In genomic region chr13:51756019-51756418, GRCm38 (mm10) we compare ENCODE assay signal across 11 mouse cellular contexts. TPM values are rescaled to one million over a fixed set of nuclear protein-coding genes. Genes with fewer than 3 reads are reported as not detected.
A peak's percentile ranks its signal among the peaks of the same experiment; 100 is the strongest.
DNase-seq lines count a peak whose midpoint lies in the region; ATAC-seq lines count a peak whose summit lies in the region.
"Had no signal": no experiment of that assay in that cellular context is flagged by ENCODE, and none has a peak within 500 bp of the region (broad histone marks: within the 10 kb centered on the region; RNA-seq: fewer than 3 reads in every experiment).

No protein-coding gene starts in this region.

- DNase-seq in heart, adult 11 months = no peak
- no peak for DNase-seq in ovary, adult 18-20 months (ENCODE audit: low spot score)
- DNase-seq in kidney, adult 11 months = no peak
- DNase-seq: adrenal gland, postnatal 10 days; cerebellum, postnatal 10 days; kidney, postnatal 25 days had no signal

- H3K4me2 ChIP-seq in heart, embryonic 12.5 days = no peak overlapping the region
- H3K4me2 ChIP-seq in embryonic facial prominence, embryonic 13.5 days = no peak overlapping the region
- H3K4me2 ChIP-seq in stomach, embryonic 14.5 days (replicated peaks; ENCODE audit: low read depth, low read length) = no peak overlapping the region

- H3K27me3 ChIP-seq in heart, embryonic 12.5 days (replicated peaks) = no peaks in the 10 kb centered on the region
- no peaks in the 10 kb centered on the region for H3K27me3 ChIP-seq in megakaryocyte, embryonic 14.5 days (replicated peaks)
- H3K27me3 ChIP-seq in embryonic facial prominence, embryonic 13.5 days = no peaks in the 10 kb centered on the region
- H3K27me3 ChIP-seq in stomach, embryonic 14.5 days (ENCODE audit: control insufficient read depth, insufficient read depth, low read length) = no peaks in the 10 kb centered on the region

- 74% methylated on average over 9 of the region's 9 CpGs for WGBS in heart, embryonic 12.5 days
- 35% methylated on average over 9 of the region's 9 CpGs for WGBS in embryonic facial prominence, embryonic 13.5 days
- 48% methylated on average over 9 of the region's 9 CpGs for WGBS in stomach, embryonic 14.5 days

- H3K4me3 ChIP-seq in heart, embryonic 12.5 days = no peak overlapping the region
- H3K4me3 ChIP-seq in megakaryocyte, embryonic 14.5 days (replicated peaks) = peak overlapping the region; percentile 89
- H3K4me3 ChIP-seq in embryonic facial prominence, embryonic 13.5 days = no peak overlapping the region
- no peak overlapping the region for H3K4me3 ChIP-seq in stomach, embryonic 14.5 days (ENCODE audit: low read depth, low read length)

- H3K27ac ChIP-seq in heart, embryonic 12.5 days (ENCODE audit: poor library complexity, severe bottlenecking) = peak overlapping the region; percentile 67
- H3K27ac ChIP-seq in embryonic facial prominence, embryonic 13.5 days = peak overlapping the region; percentile 60
- H3K27ac ChIP-seq in stomach, embryonic 14.5 days (ENCODE audit: low read length) = peak overlapping the region; percentile 66

- no peak for ATAC-seq in heart, embryonic 12.5 days (ENCODE audit: insufficient number of reproducible peaks, low FRiP score)
- ATAC-seq in megakaryocyte, adult 5-6 weeks (ENCODE audit: poor library complexity, severe bottlenecking) = no peak
- no peak for ATAC-seq in embryonic facial prominence, embryonic 13.5 days (ENCODE audit: insufficient number of reproducible peaks, insufficient read depth, low FRiP score, low TSS enrichment, low read depth)
- no peak for ATAC-seq in stomach, embryonic 14.5 days (ENCODE audit: insufficient number of reproducible peaks, insufficient read depth, low FRiP score, low read depth)

- H3K4me1 ChIP-seq in heart, embryonic 12.5 days (replicated peaks) = peaks cover 82% of the 10 kb centered on the region
- peaks cover 96% of the 10 kb centered on the region for H3K4me1 ChIP-seq in megakaryocyte, embryonic 14.5 days
- peaks cover 75% of the 10 kb centered on the region for H3K4me1 ChIP-seq in embryonic facial prominence, embryonic 13.5 days
- H3K4me1 ChIP-seq in stomach, embryonic 14.5 days (ENCODE audit: control insufficient read depth, insufficient read depth, low read length) = peaks cover 20% of the 10 kb centered on the region

- H3K36me3 ChIP-seq in heart, embryonic 12.5 days = no peaks in the 10 kb centered on the region
- peaks cover 78% of the 10 kb centered on the region for H3K36me3 ChIP-seq in megakaryocyte, embryonic 14.5 days (replicated peaks; ENCODE audit: low read length)
- H3K36me3 ChIP-seq in embryonic facial prominence, embryonic 13.5 days = no peaks in the 10 kb centered on the region
- H3K36me3 ChIP-seq in stomach, embryonic 14.5 days (ENCODE audit: control insufficient read depth, insufficient read depth, low read length) = no peaks in the 10 kb centered on the region

- no peak overlapping the region for H3K9ac ChIP-seq in heart, embryonic 12.5 days
- no peak overlapping the region for H3K9ac ChIP-seq in embryonic facial prominence, embryonic 13.5 days
- no peak overlapping the region for H3K9ac ChIP-seq in stomach, embryonic 14.5 days (replicated peaks; ENCODE audit: low read depth, low read length)

- no peaks in the 10 kb centered on the region for H3K9me3 ChIP-seq in heart, embryonic 12.5 days (replicated peaks)
- no peaks in the 10 kb centered on the region for H3K9me3 ChIP-seq in megakaryocyte, embryonic 14.5 days
- H3K9me3 ChIP-seq in embryonic facial prominence, embryonic 13.5 days = no peaks in the 10 kb centered on the region
- no peaks in the 10 kb centered on the region for H3K9me3 ChIP-seq in stomach, embryonic 14.5 days (ENCODE audit: control insufficient read depth, low read depth, low read length)

RNA-seq across cellular contexts. Expression of gene Sema4d, which starts 37.5 kb away (rescaled TPM):
- 17.3 and 17.4 TPM in 2 replicates for polyA plus RNA-seq in heart, embryonic 12.5 days (2016; fragmentation: Nextera tagmentation; extraction: Ambion mirVana)
- 55.2 and 58.6 TPM in 2 replicates for polyA plus RNA-seq in megakaryocyte, embryonic 14.5 days (2012; ENCODE audit: insufficient read depth, low replicate concordance)
- total RNA-seq in megakaryocyte, adult 5-6 weeks (2015) = 99.8 and 110 TPM in 2 replicates
- total RNA-seq in megakaryocyte, adult 5-6 weeks (2017) = 54.1 and 66.6 TPM in 2 replicates
- 7.3 and 9.3 TPM in 2 replicates for polyA plus RNA-seq in embryonic facial prominence, embryonic 13.5 days (2015; fragmentation: Nextera tagmentation; extraction: Ambion mirVana)
- polyA plus RNA-seq in stomach, embryonic 14.5 days (2014; fragmentation: Nextera tagmentation; extraction: Ambion mirVana) = 9.0 and 10.2 TPM in 2 replicates
